Mouse (Mus musculus) lung, adult 2 months (tissue): ENCODE measurements around the gene Akr1b10.

Experiments
- CTCF ChIP-seq: fragments of 200-500 bp; IDR thresholded peaks from 2 replicates; pipeline ENCODE4 v1.5.1; 2011; ENCODE audit warnings: mild to moderate bottlenecking, low read length, control low read depth; ENCODE audit not compliant: insufficient read depth
- POLR2A ChIP-seq: fragments of 200-500 bp; IDR thresholded peaks from 2 replicates; pipeline ENCODE4 v1.6.1; 2011; ENCODE audit warnings: low read depth, mild to moderate bottlenecking, control low read depth, low read length, borderline replicate concordance; ENCODE audit errors: extremely low read depth

DNA sequence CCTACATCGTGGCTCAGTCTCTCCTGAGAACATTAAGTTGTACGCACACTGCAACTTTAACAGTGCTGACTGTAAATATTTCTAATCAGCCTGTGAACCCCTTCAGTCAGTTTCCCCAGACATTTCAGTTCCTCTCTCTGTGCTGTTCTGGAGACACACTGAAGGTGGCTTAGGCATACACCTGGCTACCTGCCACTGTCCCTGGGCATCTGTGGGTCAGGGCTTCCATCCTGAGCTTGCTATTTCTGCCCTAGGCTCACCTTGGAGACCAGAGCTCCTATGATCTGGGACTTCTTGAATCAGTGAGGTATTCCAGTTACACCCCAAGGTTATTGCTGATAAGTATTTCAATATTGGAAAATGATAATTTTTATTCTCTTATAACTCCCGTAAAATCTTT lies 31.6 kb upstream of the Akr1b10 start:
- no peak for TF ChIP-seq CTCF
- no peak for TF ChIP-seq POLR2A
